Mouse (Mus musculus) T-helper 1 cell (primary cell): ENCODE measurements at regions not wholly inside any gene's neighbourhood (a gene's known extent, or its start where the extent isn't known, plus 50 kb on each side); places are given as distances from the start of the nearest gene placed in this dataset.

Source experiments
- in situ Hi-C: fragments of 300-600 bp; cut with MboI, MseI; formaldehyde crosslinking; loops from one replicate; pipeline ENCODE4 v1.15.1; 2025; ENCODE audit warnings: high pct_unique_total_duplicates

DNA sequence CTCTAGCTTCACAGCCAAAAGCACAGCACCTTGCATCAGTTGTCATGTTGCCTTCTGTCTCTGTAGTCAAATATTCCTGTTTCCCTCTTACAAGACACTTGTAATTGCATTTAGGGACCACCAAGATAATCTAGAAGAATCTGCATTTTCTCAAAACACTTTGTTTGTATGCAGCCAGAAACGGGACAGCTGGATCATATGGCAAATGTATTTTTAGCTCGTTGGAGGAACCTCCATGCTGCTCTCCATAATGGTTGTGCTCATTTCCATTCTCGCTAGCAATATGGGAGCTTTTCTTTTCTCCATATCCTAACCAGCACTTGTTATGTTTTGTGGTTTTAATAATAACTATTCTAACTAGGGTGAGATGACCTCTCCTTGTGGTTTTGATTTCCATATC, 313.3 kb upstream of the Vrk2 start:
- in situ Hi-C loops: no loop called here

DNA sequence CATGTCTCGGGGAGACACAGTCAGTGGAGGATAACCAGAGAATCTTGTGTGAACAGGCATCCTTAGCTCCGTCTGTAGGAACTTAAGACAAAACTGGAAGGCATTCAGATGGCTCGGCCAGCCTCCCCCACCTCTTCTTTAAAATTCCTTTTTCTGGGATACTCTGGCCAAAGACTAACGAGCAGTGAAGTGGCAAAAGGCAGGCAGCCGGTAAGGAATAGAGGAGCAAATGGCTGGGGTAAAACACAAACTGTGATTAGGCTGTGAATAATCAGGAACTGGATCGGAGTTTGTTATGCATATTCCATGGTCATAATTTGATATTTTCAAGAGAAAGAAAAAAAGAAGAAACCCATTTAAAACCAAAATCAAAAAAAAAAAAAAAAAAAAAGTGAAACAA, 287.8 kb upstream of the Vrk2 start:
- in situ Hi-C loops: no loop called here
